Mouse (Mus musculus): ENCODE results near the gene Slc25a16. TPM values are rescaled to one million over a fixed set of nuclear protein-coding genes. Genes with fewer than 3 reads are reported as not detected.

Slc25a16 gene
- polyA plus RNA-seq, 1 experiment from 2014 or later: 18.7 TPM

GRCm38 (mm10) chr10:62979667-62980038, 59.2 kb downstream of the Slc25a16 start:
- H3K9me3 ChIP-seq: no peaks in the 10 kb centered on the region
- H3K4me3 ChIP-seq: peak overlapping the region; percentile 98
- no peak for ATAC-seq (replicated peaks)
- H3K4me1 ChIP-seq: peaks cover 13% of the 10 kb centered on the region
- 4% methylated on average over 10 of the region's 10 CpGs for WGBS
- H3K27me3 ChIP-seq: no peaks in the 10 kb centered on the region
- H3K4me2 ChIP-seq (replicated peaks): peak overlapping the region; percentile 60
- peak overlapping the region; percentile 84 for H3K27ac ChIP-seq (replicated peaks)
- H3K36me3 ChIP-seq: peaks cover 13% of the 10 kb centered on the region
- peak overlapping the region; percentile 95 for H3K9ac ChIP-seq (replicated peaks)

DNA sequence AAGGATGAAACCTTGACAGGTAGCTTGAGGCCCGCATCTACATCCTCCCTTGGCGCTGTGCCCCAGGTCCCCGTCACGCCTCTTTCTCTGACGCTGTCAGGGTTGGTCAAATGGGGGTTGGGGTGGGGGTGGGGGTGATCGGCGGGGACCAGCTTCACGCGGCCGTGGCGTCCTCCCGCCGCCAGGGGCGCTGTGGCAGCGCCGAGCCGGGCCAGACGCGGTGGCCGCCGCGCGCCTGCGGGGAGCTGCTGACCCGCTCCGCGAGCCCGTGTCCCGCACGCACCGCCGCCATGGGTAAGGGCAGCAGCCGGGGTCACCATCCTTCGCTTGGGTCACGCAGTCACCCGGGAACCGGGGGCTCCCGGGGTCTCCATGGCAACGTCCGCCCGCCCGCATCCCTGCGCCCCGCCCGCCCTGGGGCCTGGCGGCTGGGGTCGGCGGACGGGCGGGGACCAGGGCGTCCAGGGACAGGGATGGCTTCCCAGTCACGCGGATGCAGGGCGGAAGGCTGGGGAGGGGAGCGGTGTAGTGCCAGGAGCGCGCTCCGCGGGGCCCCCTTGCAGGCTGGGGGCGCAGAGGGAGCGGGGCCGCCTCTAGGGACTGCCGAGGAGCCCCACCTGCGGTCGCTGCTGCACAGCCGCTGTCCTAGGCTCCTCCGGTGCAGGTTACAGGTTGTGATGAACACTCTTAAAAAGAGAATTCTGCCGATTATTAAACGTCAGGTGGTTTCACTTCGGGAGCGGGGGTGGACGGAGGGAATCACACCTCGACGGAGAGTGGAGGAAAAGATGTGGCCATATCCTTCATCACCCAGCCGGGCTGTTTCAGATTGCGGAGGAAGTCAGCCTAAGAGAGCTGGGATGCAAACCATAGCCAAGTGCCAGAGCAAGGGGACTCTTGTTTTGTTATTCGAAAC, 59.9 kb downstream of the Slc25a16 start, which contains the start of gene Rufy2:
Gene Rufy2, plus strand, starts transcription at position 185 of the 916 bp plus-strand sequence.
- Histone ChIP-seq H3K9me3 (no peaks in the 10 kb centered on the region), H3K4me1 (peaks cover 13% of the 10 kb centered on the region), H3K9ac (replicated peaks) (peak within 1 kb of the TSS; percentile 95), H3K27ac (replicated peaks) (peak within 1 kb of the TSS; percentile 84), H3K4me3 (peak within 1 kb of the TSS; percentile 98), H3K4me2 (replicated peaks) (peak within 1 kb of the TSS; percentile 60), H3K27me3 (no peaks in the 10 kb centered on the region), H3K36me3 (peaks cover 16% of the 10 kb centered on the region)
- peak; percentile 94 for ATAC-seq (replicated peaks)
- under 1% methylated on average over 72 of the region's 77 CpGs for WGBS

GRCm38 (mm10) chr10:62984072-62984471, 63.6 kb downstream of the Slc25a16 start:
- no peak for ATAC-seq (replicated peaks)
- H3K27me3 ChIP-seq: no peaks in the 10 kb centered on the region
- H3K4me2 ChIP-seq (replicated peaks): no peak overlapping the region
- peaks cover 13% of the 10 kb centered on the region for H3K4me1 ChIP-seq
- H3K27ac ChIP-seq (replicated peaks): no peak overlapping the region
- no peaks in the 10 kb centered on the region for H3K9me3 ChIP-seq
- WGBS: 92% methylated on average over 11 of the region's 11 CpGs
- no peak overlapping the region for H3K4me3 ChIP-seq
- H3K36me3 ChIP-seq: peaks cover 43% of the 10 kb centered on the region
- H3K9ac ChIP-seq (replicated peaks): no peak overlapping the region

GRCm38 (mm10) chr10:62984495-62984894, 64.1 kb downstream of the Slc25a16 start:
- WGBS: 93% methylated on average over 6 of the region's 6 CpGs
- H3K27ac ChIP-seq (replicated peaks): no peak overlapping the region
- ATAC-seq (replicated peaks): no peak
- no peaks in the 10 kb centered on the region for H3K9me3 ChIP-seq
- H3K4me3 ChIP-seq: no peak overlapping the region
- peaks cover 13% of the 10 kb centered on the region for H3K4me1 ChIP-seq
- peaks cover 48% of the 10 kb centered on the region for H3K36me3 ChIP-seq
- H3K4me2 ChIP-seq (replicated peaks): no peak overlapping the region
- H3K27me3 ChIP-seq: no peaks in the 10 kb centered on the region
- H3K9ac ChIP-seq (replicated peaks): no peak overlapping the region

- H3K4me1 ChIP-seq: no peaks in the 10 kb centered on the region
- no peaks in the 10 kb centered on the region for H3K27me3 ChIP-seq
- H3K9ac ChIP-seq (replicated peaks): no peak overlapping the region
- no peak for ATAC-seq (replicated peaks)
- H3K36me3 ChIP-seq: peaks cover 75% of the 10 kb centered on the region
- H3K9me3 ChIP-seq: no peaks in the 10 kb centered on the region
- H3K4me3 ChIP-seq: no peak overlapping the region
- H3K4me2 ChIP-seq (replicated peaks): no peak overlapping the region
- WGBS: 25% methylated on average over 3 of the region's 3 CpGs
- H3K27ac ChIP-seq (replicated peaks): no peak overlapping the region
Observed at GRCm38 (mm10) chr10:62987341-62987740, 66.9 kb downstream of the Slc25a16 start.

- Histone ChIP-seq H3K27ac (replicated peaks) (no peak overlapping the region), H3K27me3 (no peaks in the 10 kb centered on the region), H3K4me3 (no peak overlapping the region), H3K4me2 (replicated peaks) (no peak overlapping the region), H3K4me1 (no peaks in the 10 kb centered on the region), H3K36me3 (peaks cover 84% of the 10 kb centered on the region), H3K9me3 (no peaks in the 10 kb centered on the region), H3K9ac (replicated peaks) (no peak overlapping the region)
- no peak for ATAC-seq (replicated peaks)
- WGBS: 96% methylated on average over 15 of the region's 15 CpGs
Observed at GRCm38 (mm10) chr10:62990636-62991035, 70.2 kb downstream of the Slc25a16 start.

GRCm38 (mm10) chr10:62993991-62994390, 73.6 kb downstream of the Slc25a16 start:
- Histone ChIP-seq H3K9me3 (no peaks in the 10 kb centered on the region), H3K27me3 (no peaks in the 10 kb centered on the region), H3K4me2 (replicated peaks) (no peak overlapping the region), H3K4me1 (no peaks in the 10 kb centered on the region), H3K36me3 (peaks cover 91% of the 10 kb centered on the region), H3K27ac (replicated peaks) (no peak overlapping the region), H3K4me3 (no peak overlapping the region), H3K9ac (replicated peaks) (no peak overlapping the region)
- no peak for ATAC-seq (replicated peaks)
- WGBS: 91% methylated on average over 8 of the region's 9 CpGs

Other genes starting within 250 kb of the Slc25a16 start
- 2.3 and 2.5 TPM in 2 replicates for gene Stox1, start 194.5 kb upstream of the Slc25a16 start, polyA plus RNA-seq (2015; fragmentation: Nextera tagmentation; extraction: Ambion mirVana)
- gene Ccar1, start 128.3 kb upstream of the Slc25a16 start, polyA plus RNA-seq (2015; fragmentation: Nextera tagmentation; extraction: Ambion mirVana): 119 and 135 TPM in 2 replicates
- 35.0 and 40.0 TPM in 2 replicates for gene Tet1, start 11.6 kb upstream of the Slc25a16 start, polyA plus RNA-seq (2015; fragmentation: Nextera tagmentation; extraction: Ambion mirVana)
- 8.4 and 9.0 TPM in 2 replicates for gene Dna2, start 26.4 kb downstream of the Slc25a16 start, polyA plus RNA-seq (2015; fragmentation: Nextera tagmentation; extraction: Ambion mirVana)
- 58.3 and 63.6 TPM in 2 replicates for gene Rufy2, start 59.6 kb downstream of the Slc25a16 start, polyA plus RNA-seq (2015; fragmentation: Nextera tagmentation; extraction: Ambion mirVana)
- gene Hnrnph3, start 103.6 kb downstream of the Slc25a16 start, polyA plus RNA-seq (2015; fragmentation: Nextera tagmentation; extraction: Ambion mirVana): 191 and 209 TPM in 2 replicates
- 1.1 and 1.8 TPM in 2 replicates for gene Pbld2, start 103.7 kb downstream of the Slc25a16 start, polyA plus RNA-seq (2015; fragmentation: Nextera tagmentation; extraction: Ambion mirVana)
- 0.87 and 1.6 TPM in 2 replicates for gene Pbld1, start 139.5 kb downstream of the Slc25a16 start, polyA plus RNA-seq (2015; fragmentation: Nextera tagmentation; extraction: Ambion mirVana)
- 0.51 and 0.81 TPM in 2 replicates for gene Atoh7, start 179.0 kb downstream of the Slc25a16 start, polyA plus RNA-seq (2015; fragmentation: Nextera tagmentation; extraction: Ambion mirVana)

Measured in forebrain, embryonic 15.5 days (tissue).